8 mouse cellular contexts compared by ENCODE assay signal in genomic region chr17:88066799-88067198, GRCm38 (mm10). TPM values are rescaled to one million over a fixed set of nuclear protein-coding genes. Genes with fewer than 3 reads are reported as not detected.
DNase-seq lines count a peak whose midpoint lies in the region; ATAC-seq and TF ChIP-seq lines count a peak whose summit lies in the region.

No protein-coding gene starts in this region.

- H3K36me3 ChIP-seq in spleen, adult 2 months (ENCODE audit: control insufficient read depth, insufficient read depth, low read length): no peaks in the 10 kb centered on the region
- no peaks in the 10 kb centered on the region for H3K36me3 ChIP-seq in liver, embryonic 12.5 days

- TF ChIP-seq POLR2A in cerebellum, adult 2 months (IDR thresholded peaks at IDR 0.05; ENCODE audit: borderline replicate concordance, insufficient read depth, low read length): no peak
- no peak for TF ChIP-seq POLR2A in spleen, adult 2 months (IDR thresholded peaks at IDR 0.05; ENCODE audit: low read depth, low read length)

- ATAC-seq in liver, embryonic 12.5 days: no peak

- peak overlapping the region; percentile 86 for H3K4me2 ChIP-seq in liver, embryonic 12.5 days

- no peak for DNase-seq in cerebellum, adult 2 months
- DNase-seq in cerebellum, adult 11-12 months: no peak
- no peak for DNase-seq in spleen, adult 2 months (ENCODE audit: low read depth in 1 of 2, low spot score in 2 of 2)
- no peak for DNase-seq in spleen, adult 18-20 months
- no peak for DNase-seq in thymus, postnatal 0 days (ENCODE audit: low spot score)
- DNase-seq in right cerebral cortex, postnatal 10 days (ENCODE audit: low spot score in 2 of 2): no peak
- DNase-seq in adrenal gland, postnatal 14 days: no peak

- no peak for TF ChIP-seq CTCF in cerebellum, adult 2 months (IDR thresholded peaks at IDR 0.05; ENCODE audit: borderline replicate concordance, insufficient read depth, low read depth, low read length)
- no peak for TF ChIP-seq CTCF in spleen, adult 2 months (IDR thresholded peaks at IDR 0.05; ENCODE audit: extremely low read depth, insufficient read depth, insufficient read length, insufficient replicate concordance)

- peak overlapping the region; percentile 98 for H3K4me3 ChIP-seq in cerebellum, adult 2 months (replicated peaks; ENCODE audit: insufficient read depth, low read depth, low read length)
- H3K4me3 ChIP-seq in spleen, adult 2 months (ENCODE audit: extremely low read depth, insufficient read depth, insufficient read length): peak overlapping the region; percentile 76; the same call in 1 of the 2 replicates
- peak overlapping the region; percentile 94 for H3K4me3 ChIP-seq in liver, embryonic 12.5 days

- peak overlapping the region; percentile 69 for H3K9ac ChIP-seq in liver, embryonic 12.5 days

- no peaks in the 10 kb centered on the region for H3K4me1 ChIP-seq in cerebellum, adult 2 months (ENCODE audit: control insufficient read depth, insufficient read depth, low read length)
- peaks cover 5% of the 10 kb centered on the region; the same call in 1 of the 2 replicates for H3K4me1 ChIP-seq in spleen, adult 2 months (ENCODE audit: control insufficient read depth, insufficient read depth, insufficient read length)
- H3K4me1 ChIP-seq in liver, embryonic 12.5 days: peaks cover 25% of the 10 kb centered on the region

- WGBS in cerebellum, adult 2 months: 8% methylated on average over 9 of the region's 9 CpGs
- WGBS in spleen, adult 2 months: 16% methylated on average over 9 of the region's 9 CpGs
- 12% methylated on average over 9 of the region's 9 CpGs for WGBS in liver, embryonic 12.5 days (ENCODE audit: insufficient replicate concordance)

- H3K27me3 ChIP-seq in cerebellum, adult 2 months (ENCODE audit: control insufficient read depth, insufficient read depth, low read length): no peaks in the 10 kb centered on the region
- no peaks in the 10 kb centered on the region for H3K27me3 ChIP-seq in spleen, adult 2 months (ENCODE audit: control insufficient read depth, insufficient read depth, low read length)
- H3K27me3 ChIP-seq in liver, embryonic 12.5 days (replicated peaks): no peaks in the 10 kb centered on the region

- no peaks in the 10 kb centered on the region for H3K9me3 ChIP-seq in liver, embryonic 12.5 days (replicated peaks)

- H3K27ac ChIP-seq in cerebellum, adult 2 months (ENCODE audit: insufficient read depth, low read length): no peak overlapping the region
- no peak overlapping the region for H3K27ac ChIP-seq in spleen, adult 2 months (ENCODE audit: insufficient read depth, low read length)
- peak overlapping the region; percentile 99 for H3K27ac ChIP-seq in liver, embryonic 12.5 days

RNA-seq across cellular contexts. Expression of gene Fbxo11, which starts 1.7 kb away (rescaled TPM):
- 71.7 and 73.1 TPM in 2 replicates for polyA plus RNA-seq in cerebellum, adult 2 months (2012; rRNA removed)
- 13.6 and 17.0 TPM in 2 replicates for polyA plus RNA-seq in spleen, adult 2 months (2012; rRNA removed)
- 6.2 and 7.0 TPM in 2 replicates for polyA plus RNA-seq in liver, embryonic 12.5 days (2016; fragmentation: Nextera tagmentation; extraction: Ambion mirVana)
- 11.9 and 16.8 TPM in 2 replicates for polyA plus RNA-seq in thymus, postnatal 0 days (2015; fragmentation: Nextera tagmentation; extraction: Ambion mirVana)
- total RNA-seq in adrenal gland, postnatal 14 days (2021): 58.5 and 61.7 TPM in 2 replicates
